Mouse (Mus musculus) natural killer cell, adult 2 months (primary cell): ENCODE measurements around the gene Mgmt.

Experiments
- DNase-seq, 2 experiments: peaks; one replicate each; pipeline ENCODE4 v3.0.0; 2022; ENCODE audit warnings: low spot score in 2 of 2

Gene Mgmt

GRCm38 (mm10) chr7:137001783-137002182 is 107.4 kb downstream of the Mgmt start:
- DNase-seq, result no peak

GRCm38 (mm10) chr7:137002431-137002830 is 108.0 kb downstream of the Mgmt start:
- DNase-seq, result no peak

- DNase-seq, result no peak
These were observed 110.9 kb downstream of the Mgmt start for GRCm38 (mm10) chr7:137005293-137005692.

GRCm38 (mm10) chr7:137008321-137008720 is 113.9 kb downstream of the Mgmt start:
- no peak for DNase-seq

- no peak for DNase-seq
These were observed 115.4 kb downstream of the Mgmt start for GRCm38 (mm10) chr7:137009732-137010275.

GRCm38 (mm10) chr7:137010451-137010850 is 116.0 kb downstream of the Mgmt start:
- DNase-seq, result no peak

- DNase-seq, result no peak
These were observed 118.3 kb downstream of the Mgmt start for GRCm38 (mm10) chr7:137012687-137013086.

GRCm38 (mm10) chr7:137013433-137013832 is 119.0 kb downstream of the Mgmt start:
- no peak for DNase-seq

- DNase-seq, result no peak
These were observed 124.2 kb downstream of the Mgmt start for GRCm38 (mm10) chr7:137018614-137019013.

GRCm38 (mm10) chr7:137020195-137020594 is 125.8 kb downstream of the Mgmt start:
- DNase-seq, result no peak

- DNase-seq, result no peak
These were observed 136.4 kb downstream of the Mgmt start for GRCm38 (mm10) chr7:137030789-137031188.

GRCm38 (mm10) chr7:137033177-137033576 is 138.8 kb downstream of the Mgmt start:
- DNase-seq, result no peak

GRCm38 (mm10) chr7:137034986-137035385 is 140.6 kb downstream of the Mgmt start:
- no peak for DNase-seq

GRCm38 (mm10) chr7:137035916-137036315 is 141.5 kb downstream of the Mgmt start:
- no peak for DNase-seq

GRCm38 (mm10) chr7:137037471-137037870 is 143.1 kb downstream of the Mgmt start:
- no peak for DNase-seq

- DNase-seq, result no peak
These were observed 143.5 kb downstream of the Mgmt start for GRCm38 (mm10) chr7:137037872-137038271.

GRCm38 (mm10) chr7:137038311-137038945 is 144.0 kb downstream of the Mgmt start:
- no peak for DNase-seq

GRCm38 (mm10) chr7:137038946-137039320 is 144.5 kb downstream of the Mgmt start:
- no peak for DNase-seq

GRCm38 (mm10) chr7:137040646-137041045 is 146.2 kb downstream of the Mgmt start:
- DNase-seq, result no peak

- no peak for DNase-seq
These were observed 152.5 kb downstream of the Mgmt start for GRCm38 (mm10) chr7:137046891-137047290.

- DNase-seq, result no peak
These were observed 153.9 kb downstream of the Mgmt start for GRCm38 (mm10) chr7:137048086-137048922.

GRCm38 (mm10) chr7:137054343-137054742 is 159.9 kb downstream of the Mgmt start:
- no peak for DNase-seq

GRCm38 (mm10) chr7:137056126-137056525 is 161.7 kb downstream of the Mgmt start:
- no peak for DNase-seq
